Mouse (Mus musculus) lung, postnatal 0 days (tissue): ENCODE measurements at regions not wholly inside any gene's neighbourhood (a gene's known extent, or its start where the extent isn't known, plus 50 kb on each side); places are given as distances from the start of the nearest gene placed in this dataset.

Experiments
- CTCF ChIP-seq: IDR thresholded peaks from 2 replicates; pipeline ENCODE4 v1.5.1; 2016; ENCODE audit warnings: antibody characterized with exemption, mild to moderate bottlenecking
- EP300 ChIP-seq: IDR thresholded peaks from 2 replicates; pipeline ENCODE4 v1.6.1; 2016; ENCODE audit warnings: antibody characterized with exemption, mild to moderate bottlenecking, control low read depth

- TF ChIP-seq EP300 (no peak), CTCF (no peak)
Observed at GRCm38 (mm10) chr10:21494536-21494935, 98.4 kb upstream of the 1700020N01Rik start.
